Mouse (Mus musculus) WW6 (cell line): ENCODE results near the gene Neurl3.

Source experiments
- DNase-seq: peaks from one replicate; pipeline ENCODE4 v3.0.0-alpha.2; 2013; ENCODE audit warnings: low read depth, low spot score

The Neurl3 gene

GRCm38 (mm10) chr1:36298107-36298506, 23.6 kb upstream of the Neurl3 start:
- no peak for DNase-seq

- DNase-seq = no peak
These were observed 22.1 kb upstream of the Neurl3 start for GRCm38 (mm10) chr1:36296466-36297149.

- DNase-seq = no peak
These were observed 19.9 kb upstream of the Neurl3 start for GRCm38 (mm10) chr1:36294402-36294801.

- DNase-seq = no peak
These were observed 19.0 kb upstream of the Neurl3 start for GRCm38 (mm10) chr1:36293470-36293869.

- DNase-seq = no peak
These were observed 7.4 kb upstream of the Neurl3 start for GRCm38 (mm10) chr1:36281849-36282248.

GRCm38 (mm10) chr1:36280938-36281337, 6.5 kb upstream of the Neurl3 start:
- DNase-seq = no peak

- DNase-seq = no peak
These were observed 4.7 kb upstream of the Neurl3 start for GRCm38 (mm10) chr1:36279202-36279601.

- DNase-seq = no peak
These were observed 3.0 kb upstream of the Neurl3 start for GRCm38 (mm10) chr1:36277267-36278060.

GRCm38 (mm10) chr1:36275635-36276389, 1.3 kb upstream of the Neurl3 start:
- DNase-seq = no peak

- no peak for DNase-seq
These were observed 1.2 kb downstream of the Neurl3 start for GRCm38 (mm10) chr1:36273288-36273687.

- no peak for DNase-seq
These were observed 1.9 kb downstream of the Neurl3 start for GRCm38 (mm10) chr1:36272546-36272945.

- DNase-seq = no peak
These were observed 2.8 kb downstream of the Neurl3 start for GRCm38 (mm10) chr1:36271516-36272230.

- DNase-seq = no peak
These were observed 3.8 kb downstream of the Neurl3 start for GRCm38 (mm10) chr1:36270666-36271065.

- DNase-seq = no peak
These were observed 5.2 kb downstream of the Neurl3 start for GRCm38 (mm10) chr1:36269121-36269795.

GRCm38 (mm10) chr1:36267595-36267994, 6.9 kb downstream of the Neurl3 start:
- no peak for DNase-seq

GRCm38 (mm10) chr1:36266293-36266692, 8.2 kb downstream of the Neurl3 start:
- DNase-seq = no peak

GRCm38 (mm10) chr1:36263833-36264488, 10.5 kb downstream of the Neurl3 start:
- DNase-seq = no peak

GRCm38 (mm10) chr1:36261708-36262504, 12.6 kb downstream of the Neurl3 start:
- DNase-seq = no peak

- DNase-seq = no peak
These were observed 14.1 kb downstream of the Neurl3 start for GRCm38 (mm10) chr1:36260418-36260817.

- no peak for DNase-seq
These were observed 15.2 kb downstream of the Neurl3 start for GRCm38 (mm10) chr1:36259281-36259680.
